ENCODE assay signal across 11 mouse cellular contexts in genomic region chr4:115878216-115878678, GRCm38 (mm10). TPM values are rescaled to one million over a fixed set of nuclear protein-coding genes. Genes with fewer than 3 reads are reported as not detected.
DNase-seq lines count a peak whose midpoint lies in the region; ATAC-seq lines count a peak whose summit lies in the region.
"Had no signal": no experiment of that assay in that cellular context is flagged by ENCODE, and none has a peak within 500 bp of the region (broad histone marks: within the 10 kb centered on the region; RNA-seq: fewer than 3 reads in every experiment).

No protein-coding gene starts in this region.

- 4% methylated on average over 11 of the region's 11 CpGs for WGBS in heart, embryonic 14.5 days
- under 1% methylated on average over 11 of the region's 11 CpGs for WGBS in forebrain, embryonic 15.5 days
- 0% methylated on average over 11 of the region's 11 CpGs for WGBS in midbrain, embryonic 12.5 days

- no peak overlapping the region for H3K4me3 ChIP-seq in heart, embryonic 14.5 days (ENCODE audit: control insufficient read depth in 1 of 2, insufficient read depth in 1 of 2, low read depth in 1 of 2, low read length in 2 of 2)
- H3K4me3 ChIP-seq in forebrain, embryonic 15.5 days, result no peak overlapping the region
- no peak overlapping the region for H3K4me3 ChIP-seq in midbrain, embryonic 12.5 days

- H3K4me2 ChIP-seq in heart, embryonic 14.5 days (ENCODE audit: low read length), result peak overlapping the region; percentile 51
- 0 out of 2 replicates have a peak overlapping the region, but pooled peaks have one; percentile 7 for H3K4me2 ChIP-seq in forebrain, embryonic 15.5 days (replicated peaks)
- H3K4me2 ChIP-seq in midbrain, embryonic 12.5 days (replicated peaks), result peak overlapping the region; percentile 44

- H3K4me1 ChIP-seq in heart, embryonic 14.5 days (ENCODE audit: control insufficient read depth in 2 of 2, insufficient read depth in 2 of 2, low read length in 2 of 2), result peaks cover 5 to 7% of the 10 kb centered on the region in 2 experiments; a peak in 2 of 4 replicates
- peaks cover 23% of the 10 kb centered on the region for H3K4me1 ChIP-seq in forebrain, embryonic 15.5 days
- H3K4me1 ChIP-seq in midbrain, embryonic 12.5 days, result peaks cover 62% of the 10 kb centered on the region

- H3K36me3 ChIP-seq in heart, embryonic 14.5 days (ENCODE audit: control insufficient read depth, insufficient read depth, low read length), result peaks cover 36% of the 10 kb centered on the region
- H3K36me3 ChIP-seq in forebrain, embryonic 15.5 days, result 0 out of 2 replicates have a peak, but pooled peaks cover 7% of the 10 kb centered on the region
- H3K36me3 ChIP-seq in midbrain, embryonic 12.5 days, result peaks cover 23% of the 10 kb centered on the region

- no peak for DNase-seq in heart, adult 18-20 months
- DNase-seq in R1 (ENCODE audit: low read depth, low spot score), result peak; percentile 76
- no peak for DNase-seq in Muller cell, postnatal 12 days (ENCODE audit: inconsistent ontology term)
- DNase-seq in thymus, postnatal 25 days, result no peak
- DNase-seq: adrenal gland, postnatal 25 days; left cerebral cortex, postnatal 4 days had no signal

- no peak overlapping the region for H3K27ac ChIP-seq in heart, embryonic 14.5 days (replicated peaks in 1 of 2; ENCODE audit: control insufficient read depth in 1 of 2, insufficient read depth in 1 of 2, low read depth in 2 of 2, low read length in 2 of 2)
- H3K27ac ChIP-seq in forebrain, embryonic 15.5 days (replicated peaks), result no peak overlapping the region; the same call in 1 of the 2 replicates
- H3K27ac ChIP-seq in midbrain, embryonic 12.5 days (replicated peaks), result peak overlapping the region; percentile 92

- H3K27me3 ChIP-seq in heart, embryonic 14.5 days (ENCODE audit: control insufficient read depth, insufficient read depth, low read length), result no peaks in the 10 kb centered on the region
- no peaks in the 10 kb centered on the region for H3K27me3 ChIP-seq in forebrain, embryonic 15.5 days
- H3K27me3 ChIP-seq in midbrain, embryonic 12.5 days, result peaks cover 3% of the 10 kb centered on the region; the same call in 1 of the 2 replicates

- no peaks in the 10 kb centered on the region for H3K9me3 ChIP-seq in heart, embryonic 14.5 days (ENCODE audit: control insufficient read depth, low read length)
- H3K9me3 ChIP-seq in forebrain, embryonic 15.5 days, result no peaks in the 10 kb centered on the region
- no peaks in the 10 kb centered on the region for H3K9me3 ChIP-seq in midbrain, embryonic 12.5 days

- peak; percentile 33; the same call in 1 of the 2 replicates for ATAC-seq in heart, embryonic 14.5 days (ENCODE audit: insufficient number of reproducible peaks, insufficient read depth, low FRiP score, low read depth)
- ATAC-seq in forebrain, embryonic 15.5 days (replicated peaks), result peak; percentile 45; the same call in 1 of the 2 replicates
- peak; percentile 79 for ATAC-seq in midbrain, embryonic 12.5 days (ENCODE audit: low FRiP score, low read depth)
- ATAC-seq in monocyte, adult 5-6 weeks (replicated peaks; ENCODE audit: insufficient number of reproducible peaks, low FRiP score, low TSS enrichment, poor library complexity, severe bottlenecking), result no peak

- H3K9ac ChIP-seq in heart, embryonic 14.5 days (ENCODE audit: low read length), result peak overlapping the region; percentile 30; the same call in 1 of the 2 replicates
- peak overlapping the region; percentile 22; the same call in 1 of the 2 replicates for H3K9ac ChIP-seq in forebrain, embryonic 15.5 days (replicated peaks)
- H3K9ac ChIP-seq in midbrain, embryonic 12.5 days (replicated peaks), result peak overlapping the region; percentile 42

RNA-seq across cellular contexts. Expression of gene Kncn, which starts 6.0 kb away (rescaled TPM):
- polyA plus RNA-seq in heart, embryonic 14.5 days (2014; fragmentation: Nextera tagmentation; extraction: Ambion mirVana), result not detected in 2 replicates
- total RNA-seq in heart, adult 18-20 months (2021), result not detected
- polyA plus RNA-seq in forebrain, embryonic 15.5 days (2015; fragmentation: Nextera tagmentation; extraction: Ambion mirVana), result not detected in 2 replicates
- polyA plus RNA-seq in midbrain, embryonic 12.5 days (2016; fragmentation: Nextera tagmentation; extraction: Ambion mirVana), result not detected in 2 replicates
- total RNA-seq in monocyte, adult 5-6 weeks (2017), result not detected in 3 replicates
- total RNA-seq: adrenal gland, postnatal 25 days; hematopoietic stem cell, adult 5-6 weeks had no signal

RNA-seq across cellular contexts. Expression of gene 6430628N08Rik, which starts 12.2 kb away (rescaled TPM):
- polyA plus RNA-seq in heart, embryonic 14.5 days (2014; fragmentation: Nextera tagmentation; extraction: Ambion mirVana), result not detected in 2 replicates
- not detected for total RNA-seq in heart, adult 18-20 months (2021)
- 0.20 TPM in 1 of 2 replicates, not detected in the other for polyA plus RNA-seq in forebrain, embryonic 15.5 days (2015; fragmentation: Nextera tagmentation; extraction: Ambion mirVana)
- 0.42 and 0.50 TPM in 2 replicates for polyA plus RNA-seq in midbrain, embryonic 12.5 days (2016; fragmentation: Nextera tagmentation; extraction: Ambion mirVana)
- total RNA-seq in monocyte, adult 5-6 weeks (2017), result not detected in 3 replicates
- total RNA-seq: adrenal gland, postnatal 25 days; hematopoietic stem cell, adult 5-6 weeks had no signal

RNA-seq across cellular contexts. Expression of gene Mknk1, which starts 39.2 kb away (rescaled TPM):
- polyA plus RNA-seq in heart, embryonic 14.5 days (2014; fragmentation: Nextera tagmentation; extraction: Ambion mirVana), result 16.2 and 16.7 TPM in 2 replicates
- total RNA-seq in heart, adult 18-20 months (2021), result 10 to 100 TPM; 20.6 to 22.0 TPM
- 22.1 and 24.8 TPM in 2 replicates for polyA plus RNA-seq in forebrain, embryonic 15.5 days (2015; fragmentation: Nextera tagmentation; extraction: Ambion mirVana)
- polyA plus RNA-seq in midbrain, embryonic 12.5 days (2016; fragmentation: Nextera tagmentation; extraction: Ambion mirVana), result 28.0 and 30.1 TPM in 2 replicates
- 80.9 to 129 TPM (median 98.0 TPM) in 3 replicates for total RNA-seq in monocyte, adult 5-6 weeks (2017)

RNA-seq across cellular contexts. Expression of gene Mob3c, which starts 50.4 kb away (rescaled TPM):
- polyA plus RNA-seq in heart, embryonic 14.5 days (2014; fragmentation: Nextera tagmentation; extraction: Ambion mirVana), result 6.8 and 8.0 TPM in 2 replicates
- total RNA-seq in heart, adult 18-20 months (2021), result 1 to 10 TPM; 5.0 to 5.3 TPM
- 5.2 and 5.9 TPM in 2 replicates for polyA plus RNA-seq in forebrain, embryonic 15.5 days (2015; fragmentation: Nextera tagmentation; extraction: Ambion mirVana)
- polyA plus RNA-seq in midbrain, embryonic 12.5 days (2016; fragmentation: Nextera tagmentation; extraction: Ambion mirVana), result 4.6 and 6.3 TPM in 2 replicates
- total RNA-seq in monocyte, adult 5-6 weeks (2017), result 17.7 to 25.1 TPM (median 19.5 TPM) in 3 replicates
